Mouse (Mus musculus) layer of hippocampus, postnatal 25 days (tissue): ENCODE data around the gene Ccdc163. TPM values are rescaled to one million over a fixed set of nuclear protein-coding genes. Genes with fewer than 3 reads are reported as not detected.
"Not testable (repeated sequence)": the region's sequence is repeated elsewhere in the genome, so short reads cannot be mapped to it uniquely, and the experiment has no call there.

ENCODE experiments used
- DNase-seq, 2 experiments: peaks; one replicate each; pipeline ENCODE4 v3.0.0; 2022; ENCODE audit warnings: mixed read lengths in 2 of 2, low spot score in 1 of 2; ENCODE audit errors: extremely low spot score in 1 of 2
- total RNA-seq, 2 experiments: library from RNA; stranded (reverse); gene quantifications; 2 replicates each; pipeline ENCODE4 v1.2.3; 2021

The Ccdc163 gene
- total RNA-seq = 1 to 10 TPM; 3.0 to 4.3 TPM

DNA sequence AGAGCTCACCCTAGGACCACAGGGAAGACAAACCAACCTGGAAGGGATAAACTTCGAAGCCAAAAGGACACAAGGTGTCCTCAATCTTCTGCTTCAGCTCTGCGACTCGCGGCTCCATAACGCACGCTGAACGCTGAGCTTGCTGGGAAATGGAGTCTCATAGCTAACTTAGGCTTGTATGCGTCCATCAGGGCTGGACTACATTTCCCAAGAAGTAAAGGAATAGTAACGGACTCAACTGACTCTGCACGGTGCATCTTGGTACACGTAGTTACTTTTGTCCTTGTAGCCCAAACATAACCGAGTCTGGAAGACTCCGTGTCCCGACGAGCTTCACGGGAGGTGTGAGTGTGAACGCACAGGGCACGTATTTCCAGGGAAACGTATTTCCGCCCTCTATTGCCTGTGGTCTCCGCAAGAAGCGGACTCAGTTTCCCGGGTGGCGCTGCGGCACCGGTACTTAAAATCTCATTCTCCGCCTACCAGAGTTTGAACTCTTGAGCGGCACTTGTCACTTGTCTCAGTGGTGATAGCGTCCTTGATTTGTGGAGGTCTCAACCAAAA lies at the start of gene Ccdc163, which contains the start of gene Mmachc:
TSS of gene Ccdc163 (plus strand) at position 309 of the 564 bp plus-strand sequence.
TSS of gene Mmachc (minus strand) at position 206 of the 564 bp plus-strand sequence.
- peak; percentile 73 to 76 for DNase-seq

DNA sequence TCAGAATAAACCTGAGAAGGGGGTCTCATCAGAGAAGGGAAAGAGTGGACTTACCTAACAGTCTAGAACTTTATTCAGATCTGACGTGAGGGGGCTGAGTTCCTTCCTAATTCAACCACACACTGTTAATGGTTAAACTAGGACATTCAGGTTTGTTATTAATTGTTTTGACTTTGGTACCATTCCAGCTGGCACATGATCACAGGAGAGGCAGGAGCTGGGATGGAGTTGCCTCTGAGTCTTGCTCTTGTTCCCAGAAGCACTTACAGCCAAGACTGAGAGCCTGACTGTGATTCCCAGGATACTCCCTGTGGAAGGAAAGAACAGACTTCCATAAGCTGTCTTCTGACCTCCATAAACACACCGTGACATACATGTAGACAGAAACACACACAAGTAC lies 48.8 kb upstream of the Ccdc163 start:
- DNase-seq = no peak

- not testable (repeated sequence) for DNase-seq
Observed at GRCm38 (mm10) chr4:116659916-116660315, 48.4 kb upstream of the Ccdc163 start.

- DNase-seq = no peak
Observed at GRCm38 (mm10) chr4:116660829-116661228, 47.5 kb upstream of the Ccdc163 start.

GRCm38 (mm10) chr4:116661998-116662397 lies 46.3 kb upstream of the Ccdc163 start:
- DNase-seq = no peak

GRCm38 (mm10) chr4:116666625-116667024 lies 41.7 kb upstream of the Ccdc163 start:
- no peak for DNase-seq

- no peak for DNase-seq
Observed at GRCm38 (mm10) chr4:116668145-116668544, 40.2 kb upstream of the Ccdc163 start.

- DNase-seq = no peak
Observed at GRCm38 (mm10) chr4:116669291-116669690, 39.0 kb upstream of the Ccdc163 start.

DNA sequence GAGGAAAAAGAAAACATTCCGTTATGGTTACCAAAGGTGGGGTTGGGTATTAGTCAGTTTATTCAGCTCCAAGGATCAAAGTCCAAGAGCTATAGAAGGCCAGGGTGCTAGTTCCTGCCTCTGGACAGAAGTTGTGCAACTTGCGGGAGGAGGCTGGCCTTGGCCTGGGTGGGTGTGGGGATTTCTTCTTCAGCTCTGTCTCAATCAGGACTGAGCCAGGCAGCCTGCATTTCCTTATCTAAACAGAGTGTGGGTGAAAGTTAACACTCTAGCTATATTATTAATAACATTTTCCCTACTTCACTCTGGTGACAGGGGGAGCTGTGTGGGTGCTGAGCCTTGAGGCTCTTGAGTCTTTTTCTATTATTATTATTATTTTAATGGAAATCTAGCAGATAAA lies 35.5 kb upstream of the Ccdc163 start:
- DNase-seq = no peak

- not testable (repeated sequence) for DNase-seq
Observed at GRCm38 (mm10) chr4:116674761-116675160, 33.5 kb upstream of the Ccdc163 start.

GRCm38 (mm10) chr4:116676027-116676426 lies 32.3 kb upstream of the Ccdc163 start:
- DNase-seq = no peak

- no peak for DNase-seq
Observed at GRCm38 (mm10) chr4:116677808-116678207, 30.5 kb upstream of the Ccdc163 start.

- DNase-seq = no peak
Observed at GRCm38 (mm10) chr4:116679141-116679540, 29.2 kb upstream of the Ccdc163 start.

- DNase-seq = not testable (repeated sequence)
Observed at GRCm38 (mm10) chr4:116680521-116680920, 27.8 kb upstream of the Ccdc163 start.

DNA sequence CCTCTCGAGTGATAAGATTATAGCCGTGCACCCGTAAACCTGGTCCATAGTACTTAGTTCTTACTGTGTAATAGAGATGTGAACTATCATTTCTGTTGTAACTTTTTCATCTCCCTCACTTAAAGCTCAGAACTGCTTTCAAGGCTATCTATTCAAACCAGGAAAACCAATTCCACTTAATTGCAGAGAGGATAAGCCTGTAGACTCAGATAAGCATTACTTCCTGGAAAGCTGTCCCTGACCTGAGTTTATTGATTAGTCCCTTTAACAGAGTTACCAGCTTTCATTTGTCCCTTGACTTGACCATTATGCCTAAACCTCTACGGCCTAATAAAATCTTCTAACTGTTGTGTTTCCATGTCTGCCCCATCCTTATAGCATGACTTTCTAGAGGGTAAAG lies 24.4 kb upstream of the Ccdc163 start:
- DNase-seq = no peak

DNA sequence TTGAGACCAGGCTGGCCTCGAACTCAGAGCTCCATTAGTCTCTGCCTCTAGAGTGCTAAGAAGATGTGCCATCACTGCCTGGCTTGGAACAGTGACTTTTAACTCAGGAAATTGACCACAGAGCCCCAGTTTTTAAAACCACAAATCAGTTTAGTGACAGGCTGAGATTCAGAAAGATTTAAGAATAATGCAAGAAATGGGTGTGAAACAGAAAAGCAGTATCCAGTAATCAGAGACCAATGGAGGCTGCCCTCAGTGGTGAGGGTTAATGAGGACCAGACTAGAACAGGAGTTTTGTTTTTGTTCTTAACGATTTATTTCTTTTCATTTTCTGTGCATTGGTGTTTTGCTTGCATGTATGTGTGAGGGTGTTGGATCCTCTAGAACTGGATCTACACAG lies 23.6 kb upstream of the Ccdc163 start:
- DNase-seq = no peak

DNA sequence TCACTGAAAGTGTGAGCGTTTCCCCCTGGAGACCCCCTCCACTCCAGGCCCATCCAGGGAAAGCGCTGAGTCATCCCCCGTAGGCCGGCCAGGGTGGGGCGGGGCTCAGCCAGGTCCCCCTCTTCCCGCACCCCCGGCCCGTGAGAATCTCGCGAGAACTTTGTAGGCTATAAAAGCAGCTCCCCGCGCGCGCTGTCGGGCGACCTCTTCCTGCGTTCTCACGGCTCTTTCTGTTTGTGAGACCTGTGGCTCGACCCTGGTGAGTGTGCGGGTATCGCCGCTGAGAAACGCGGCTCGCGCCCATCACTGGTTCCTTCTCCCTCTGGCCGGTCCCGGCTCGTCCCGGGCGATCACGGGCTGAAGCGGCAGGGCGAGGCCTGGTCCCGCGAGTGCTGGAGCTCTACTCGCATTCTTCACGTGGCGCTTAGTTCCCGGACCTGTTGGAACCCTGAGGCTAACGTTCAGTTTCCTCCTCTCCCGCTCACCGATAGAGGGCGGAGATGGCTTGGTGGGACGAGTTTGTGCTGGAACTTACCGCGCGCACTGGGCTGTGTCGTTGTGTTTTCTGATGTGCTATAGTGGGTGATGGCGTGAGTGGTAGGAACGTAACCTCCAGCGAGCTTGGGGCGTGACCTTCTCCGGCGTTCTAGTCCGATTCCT lies 22.8 kb upstream of the Ccdc163 start, which contains the start of gene Prdx1:
TSS of gene Prdx1 (plus strand) at position 143 of the 660 bp plus-strand sequence.
- DNase-seq = peak; percentile 87 to 92

DNA sequence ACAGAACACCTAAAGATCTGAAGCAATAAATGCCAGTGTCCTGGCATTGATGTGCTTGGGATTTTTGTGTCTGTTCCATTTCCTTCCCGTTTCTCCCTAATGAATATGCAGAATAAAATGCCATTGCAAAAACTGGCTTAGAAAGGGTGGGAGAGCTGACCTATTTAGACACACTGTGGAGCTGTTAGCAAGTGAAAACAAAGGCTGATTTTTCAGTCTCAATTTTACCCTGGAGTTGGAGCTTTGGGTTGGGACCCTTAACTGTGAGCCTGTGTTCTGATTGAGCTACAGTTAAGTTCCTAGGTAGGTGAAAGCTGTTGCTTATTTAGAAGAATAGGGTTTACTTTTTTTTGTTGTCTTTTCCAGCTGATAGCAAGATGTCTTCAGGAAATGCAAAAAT lies 21.3 kb upstream of the Ccdc163 start:
- DNase-seq = no peak

GRCm38 (mm10) chr4:116689309-116689876 lies 18.9 kb upstream of the Ccdc163 start:
- DNase-seq = no peak

DNA sequence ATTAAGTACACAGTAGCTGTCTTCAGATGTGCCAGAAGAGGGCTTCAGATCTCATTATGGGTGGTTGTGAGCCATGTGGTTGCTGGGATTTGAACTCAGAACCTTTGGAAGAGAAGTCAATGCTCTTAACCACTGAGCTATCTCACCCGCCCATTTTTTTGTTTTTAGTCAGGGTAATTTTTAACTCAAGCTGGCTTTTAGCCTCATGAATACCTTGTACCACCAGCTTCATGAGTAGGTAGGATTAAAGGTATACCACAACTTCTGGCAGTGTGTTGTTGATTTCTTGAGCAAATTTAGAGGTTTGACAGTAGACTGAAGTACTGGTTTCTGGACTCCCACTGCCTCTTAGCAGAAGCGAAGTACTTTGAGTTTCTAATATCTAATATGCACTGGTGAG lies 16.2 kb upstream of the Ccdc163 start:
- no peak for DNase-seq

- no peak for DNase-seq
Observed at GRCm38 (mm10) chr4:116693785-116694184, 14.5 kb upstream of the Ccdc163 start.
